Mouse (Mus musculus) megakaryocyte-erythroid progenitor cell, adult 5-6 weeks (primary cell): ENCODE results near the gene Atg9b. TPM values are rescaled to one million over a fixed set of nuclear protein-coding genes. Genes with fewer than 3 reads are reported as not detected.
"Not testable (repeated sequence)": the region's sequence is repeated elsewhere in the genome, so short reads cannot be mapped to it uniquely, and the experiment has no call there.

Experiments
- ATAC-seq: replicated peaks from 2 replicates; pipeline ENCODE4 v1.8.0; 2016; ENCODE audit warnings: mild to moderate bottlenecking, inconsistent platforms; ENCODE audit not compliant: severe bottlenecking, poor library complexity, low FRiP score, low TSS enrichment
- total RNA-seq, 2 experiments: library from RNA; stranded (forward) in 1 of 2; stranded (reverse) in 1 of 2; fragments of 200-1000, 215-1000 nt in 1 of 2; fragments of >200 nt in 1 of 2; fragmentation: Nextera tagmentation in 1 of 2; gene quantifications; 2 replicates each; pipeline ENCODE4 v1.2.3; 2014 to 2017

Atg9b gene
- total RNA-seq, 2 experiments from 2014 or later, result 5.2 to 7.3 TPM

DNA sequence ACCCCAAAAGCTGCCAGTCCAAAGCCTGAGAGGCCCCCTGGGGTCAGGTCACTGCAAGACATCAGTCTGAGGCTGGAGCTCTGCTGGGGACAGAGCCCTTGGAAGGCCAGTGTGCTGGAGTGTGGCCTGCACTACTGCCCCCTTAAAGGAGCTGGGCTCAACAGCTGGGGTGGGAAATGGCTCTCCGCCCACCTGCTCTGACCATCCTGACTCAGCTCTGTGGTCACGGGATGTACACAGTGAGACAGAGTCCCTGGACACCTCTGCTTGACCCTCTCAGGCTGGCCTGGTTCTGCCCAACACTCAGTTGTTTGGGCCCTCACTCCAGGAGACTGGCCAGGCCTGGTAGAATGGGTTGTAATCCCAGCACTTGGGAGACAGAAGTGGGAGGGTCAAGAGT, 17.5 kb upstream of the Atg9b start:
- no peak for ATAC-seq

DNA sequence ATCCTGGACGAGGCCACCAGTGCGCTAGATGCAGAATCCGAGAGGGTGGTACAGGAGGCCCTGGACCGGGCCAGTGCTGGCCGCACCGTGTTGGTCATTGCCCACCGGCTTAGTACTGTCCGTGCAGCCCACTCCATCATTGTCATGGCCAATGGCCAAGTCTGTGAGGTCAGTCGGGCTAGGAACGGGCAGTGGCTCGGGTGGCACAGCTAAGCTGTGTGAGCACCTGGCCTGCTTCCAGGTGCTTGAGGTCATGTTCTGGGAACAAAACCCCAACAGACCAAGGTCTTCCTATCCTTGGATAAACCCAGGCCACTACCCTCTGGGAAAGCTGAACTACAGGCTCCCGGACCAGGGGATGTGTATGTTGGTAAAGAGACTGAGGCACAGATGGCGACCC, 16.7 kb upstream of the Atg9b start:
- ATAC-seq, result no peak

DNA sequence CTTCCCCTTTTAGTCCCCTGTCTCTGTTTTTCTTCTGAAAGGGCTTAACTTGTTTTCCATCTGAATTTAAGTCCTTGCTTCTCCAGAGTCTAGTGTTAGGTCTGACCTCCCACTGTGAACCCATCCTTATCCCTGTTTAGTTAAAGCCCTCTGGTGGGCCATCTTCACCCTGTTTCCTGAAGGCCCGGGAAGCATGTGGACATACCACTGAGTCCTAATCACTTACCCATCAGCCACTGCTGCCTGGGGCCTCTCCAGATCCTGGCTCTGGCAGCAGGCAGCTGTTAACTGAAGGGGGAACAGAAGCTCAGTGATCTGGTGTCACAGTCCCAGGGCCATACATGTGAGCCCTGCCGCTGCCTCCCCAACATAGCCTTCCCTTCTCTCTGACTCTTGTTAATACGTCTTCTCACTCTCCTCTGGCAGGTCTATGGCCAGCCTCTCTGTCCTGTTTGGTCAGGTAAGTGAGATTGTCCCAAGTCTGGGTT, 13.5 kb upstream of the Atg9b start:
- ATAC-seq, result no peak

DNA sequence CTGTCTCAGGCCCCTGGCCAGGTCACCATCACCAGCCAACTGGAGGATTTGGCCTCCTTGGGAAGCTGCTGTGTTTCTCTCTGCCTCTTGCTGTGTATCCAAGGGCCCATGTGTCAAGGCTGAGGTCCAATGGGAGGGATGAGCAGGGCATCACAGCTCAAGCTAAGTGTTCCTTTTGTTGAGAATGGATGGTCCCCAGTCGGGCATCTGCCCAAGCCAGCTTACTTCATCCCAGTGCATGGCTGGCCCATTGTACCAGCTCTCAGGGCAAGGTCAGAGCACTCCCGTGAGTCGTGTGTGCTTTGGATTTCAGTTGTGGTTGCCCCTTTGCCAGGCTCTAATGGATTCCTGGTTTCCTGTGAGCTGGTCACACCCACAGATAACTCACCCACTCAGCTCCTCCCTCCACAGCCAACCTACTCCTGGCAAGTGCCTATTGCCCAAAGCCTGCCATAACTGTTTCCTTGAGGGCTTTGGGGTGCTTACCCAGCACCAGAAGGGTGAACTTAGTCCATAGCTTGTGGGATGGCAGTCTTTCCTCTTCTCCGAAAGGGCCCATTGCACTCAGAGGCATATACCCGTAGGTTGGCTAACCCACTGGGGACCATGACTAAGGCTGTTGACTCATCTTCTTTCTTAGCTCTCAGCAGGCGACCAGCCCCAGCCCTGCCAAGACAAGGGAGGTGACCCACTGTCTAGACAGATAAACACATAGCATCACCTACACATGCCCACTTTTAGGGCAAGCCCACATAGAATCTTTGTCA, 12.8 kb upstream of the Atg9b start:
- ATAC-seq, result peak; percentile 31

DNA sequence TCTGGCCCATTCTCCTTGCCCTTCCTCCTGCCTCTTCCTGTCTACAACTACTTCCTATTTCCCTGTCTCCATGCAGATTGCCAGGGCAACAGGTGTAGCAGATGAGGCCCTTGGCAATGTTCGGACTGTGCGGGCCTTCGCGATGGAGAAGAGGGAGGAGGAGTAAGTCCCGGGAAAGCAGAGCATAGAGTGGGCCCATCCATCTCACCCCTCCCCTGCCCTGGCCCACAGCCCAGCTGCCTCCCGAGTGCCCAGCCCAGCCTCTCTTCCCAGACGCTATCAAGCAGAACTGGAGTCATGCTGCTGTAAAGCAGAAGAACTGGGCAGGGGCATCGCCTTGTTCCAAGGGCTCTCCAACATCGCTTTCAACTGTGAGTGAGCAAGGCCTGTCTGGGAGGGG, 10.0 kb upstream of the Atg9b start:
- no peak for ATAC-seq

DNA sequence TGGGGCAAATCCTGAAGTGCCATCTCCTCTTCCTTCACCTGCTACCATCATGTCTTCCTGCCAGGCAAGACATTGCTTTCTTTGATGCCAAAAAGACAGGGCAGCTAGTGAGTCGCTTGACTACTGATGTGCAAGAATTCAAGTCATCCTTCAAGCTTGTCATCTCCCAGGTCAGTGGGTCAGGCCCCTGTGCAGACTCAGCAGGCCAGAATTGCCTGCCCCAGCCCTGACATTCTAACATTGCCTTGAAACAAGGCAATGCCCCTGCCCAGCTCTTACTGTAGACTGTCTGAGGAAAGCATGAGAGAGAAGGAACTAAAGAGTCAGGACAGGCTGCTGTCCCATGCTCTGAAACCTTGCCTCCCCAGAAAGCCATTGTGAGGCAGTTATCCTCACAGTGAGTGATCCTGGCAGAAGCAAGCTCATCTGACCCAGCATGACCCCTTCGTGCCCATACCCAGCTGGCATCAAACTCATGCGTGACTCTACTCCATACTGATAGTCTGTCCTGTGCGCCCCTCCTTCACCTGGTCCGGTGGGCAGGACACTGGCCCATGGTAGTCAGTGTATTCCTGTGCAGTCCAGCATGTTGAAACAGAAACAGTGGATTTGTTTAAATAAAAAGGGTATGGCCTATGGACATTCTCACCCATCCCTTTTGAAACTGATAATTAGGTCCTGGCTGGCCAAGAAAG, 9.1 kb upstream of the Atg9b start:
- no peak for ATAC-seq

DNA sequence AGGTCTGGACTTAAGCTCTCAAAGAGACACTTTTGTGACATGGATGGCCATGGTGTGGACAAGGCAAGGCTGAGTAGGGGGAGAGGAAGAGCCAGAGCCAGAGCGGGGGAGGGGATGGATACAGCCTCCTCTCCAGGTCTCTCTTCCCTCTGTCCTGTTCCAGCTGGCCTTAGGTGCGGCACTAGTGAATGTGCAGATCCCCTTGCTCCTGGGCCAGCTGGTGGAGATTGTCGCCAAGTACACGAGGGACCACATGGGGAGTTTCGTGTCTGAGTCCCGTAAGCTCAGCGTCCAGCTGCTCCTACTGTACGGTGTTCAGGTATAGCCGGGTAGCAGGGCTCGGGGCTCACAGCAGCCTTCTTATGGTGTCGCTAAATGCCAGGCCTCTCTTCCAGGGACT, 8.4 kb upstream of the Atg9b start:
- no peak for ATAC-seq

DNA sequence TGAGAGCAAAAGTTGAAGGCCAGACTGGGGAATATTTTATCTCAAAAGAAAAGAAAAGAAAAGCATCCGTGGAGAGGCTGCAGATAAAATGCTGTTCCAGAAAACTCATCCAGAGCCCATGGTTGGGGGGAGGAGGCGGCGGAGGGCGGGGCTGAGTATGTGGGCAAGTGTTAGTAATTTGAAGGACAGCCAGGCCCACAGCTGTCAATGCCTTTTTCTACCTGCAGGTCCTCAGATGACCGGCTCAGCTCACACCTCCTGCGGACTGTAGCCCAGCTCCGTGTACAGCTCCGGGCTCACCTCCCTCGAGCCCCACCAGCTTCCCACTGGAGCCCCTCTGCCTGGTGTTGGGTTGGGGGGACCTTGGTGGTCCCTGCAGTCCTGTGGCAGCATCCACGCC, 7.7 kb upstream of the Atg9b start:
- no peak for ATAC-seq

DNA sequence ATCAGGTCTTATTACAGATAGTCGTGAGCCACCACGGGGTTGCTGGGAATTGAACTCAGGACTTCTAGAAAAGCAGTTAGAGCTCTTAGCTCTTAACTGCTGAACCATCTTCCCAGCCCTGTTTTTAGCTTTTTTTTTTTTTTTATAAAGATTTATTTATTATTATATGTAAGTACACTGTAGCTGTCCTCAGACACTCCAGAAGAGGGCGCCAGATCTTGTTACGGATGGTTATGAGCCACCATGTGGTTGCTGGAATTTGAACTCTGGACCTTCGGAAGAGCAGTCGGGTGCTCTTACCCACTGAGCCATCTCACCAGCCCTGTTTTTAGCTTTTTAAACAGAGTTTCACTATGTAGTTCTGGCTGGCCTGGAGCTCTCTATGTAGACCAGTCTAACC, 4.3 kb upstream of the Atg9b start:
- ATAC-seq, result not testable (repeated sequence)

DNA sequence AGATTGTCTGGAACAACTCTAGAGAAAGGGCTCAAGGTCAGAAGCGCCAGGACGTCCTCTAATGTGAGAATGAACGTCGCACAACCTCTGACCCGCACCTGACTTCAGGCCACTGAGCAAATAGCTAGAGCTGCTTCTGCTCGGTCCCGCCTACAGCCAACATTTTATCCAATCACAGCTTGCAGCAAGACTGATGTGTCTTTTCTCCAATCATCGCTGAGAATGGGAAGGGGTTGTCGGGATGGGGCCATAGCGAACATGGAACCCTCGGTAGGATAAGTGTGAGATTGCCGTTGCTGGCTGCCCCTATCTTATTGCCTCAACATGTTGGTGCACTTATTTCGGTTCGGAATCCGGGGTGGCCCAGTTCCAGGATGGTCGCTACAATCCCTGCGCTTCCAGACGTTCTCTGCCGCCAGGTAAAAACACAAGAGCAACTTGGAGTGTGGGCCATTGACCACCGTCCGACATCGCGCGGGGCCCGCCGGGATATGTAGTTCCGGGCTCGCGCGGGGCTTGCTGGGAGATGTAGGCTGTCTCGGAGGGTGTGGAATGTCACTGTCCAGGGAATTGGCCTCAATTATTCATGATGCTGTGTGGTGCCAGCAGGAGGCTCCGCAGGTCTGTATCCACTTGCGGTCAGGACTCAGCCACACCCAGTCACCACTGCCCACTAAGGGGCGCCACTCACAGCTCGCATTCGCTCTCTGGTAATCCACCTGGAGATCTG, 2.4 kb upstream of the Atg9b start:
- ATAC-seq, result peak; percentile 91

DNA sequence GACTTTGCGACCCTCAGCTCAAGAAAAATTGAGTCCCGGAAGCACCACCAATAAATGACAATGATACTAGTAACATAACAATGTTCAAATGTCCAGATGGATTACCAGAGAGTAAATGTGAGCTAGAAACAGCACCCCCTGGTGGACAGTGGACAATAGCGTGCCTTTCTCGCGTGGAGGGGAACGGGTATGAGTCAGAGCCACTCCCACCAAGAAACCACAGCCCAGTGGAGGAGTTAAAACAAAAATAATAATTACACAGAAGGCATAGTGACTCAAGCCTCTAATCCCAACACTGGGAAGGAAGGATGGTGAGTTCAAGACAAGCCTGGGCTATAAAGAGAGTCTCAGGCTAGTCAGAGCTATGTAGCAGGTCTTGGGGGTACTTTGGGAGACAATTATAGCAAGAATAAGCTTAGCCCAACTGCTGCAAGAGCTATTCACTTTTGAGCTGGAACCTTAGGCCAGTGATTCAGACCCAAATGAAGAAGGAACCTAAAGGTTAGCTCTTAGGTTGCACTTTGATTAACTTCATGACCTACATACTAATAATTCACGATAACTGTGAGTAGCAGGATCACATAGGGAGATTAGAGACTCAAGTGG, 1.6 kb upstream of the Atg9b start, which contains the start of gene Abcb8:
Gene Abcb8, plus strand, starts transcription at position 272 of the 606 bp plus-strand sequence.
- peak; percentile 64 for ATAC-seq

DNA sequence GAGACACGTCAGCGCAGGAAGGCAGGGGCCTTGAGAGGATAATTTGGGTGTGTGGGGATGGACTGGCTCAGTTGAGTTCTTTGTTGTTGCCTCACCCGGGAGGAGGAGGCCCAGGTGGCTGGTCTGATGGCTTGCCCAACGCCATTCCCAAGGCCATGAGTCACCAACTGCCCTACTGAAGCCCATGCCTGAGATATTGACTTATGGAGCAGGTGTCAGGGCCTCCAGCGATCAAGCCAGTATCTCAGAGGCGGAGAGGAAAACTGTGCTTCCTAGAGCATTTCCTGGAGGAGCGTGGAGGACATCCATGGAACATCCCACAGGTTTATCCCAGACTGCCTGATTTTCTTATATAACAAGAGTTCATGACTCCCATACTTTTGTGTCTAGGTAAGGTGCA, 781 bp upstream of the Atg9b start:
- no peak for ATAC-seq

DNA sequence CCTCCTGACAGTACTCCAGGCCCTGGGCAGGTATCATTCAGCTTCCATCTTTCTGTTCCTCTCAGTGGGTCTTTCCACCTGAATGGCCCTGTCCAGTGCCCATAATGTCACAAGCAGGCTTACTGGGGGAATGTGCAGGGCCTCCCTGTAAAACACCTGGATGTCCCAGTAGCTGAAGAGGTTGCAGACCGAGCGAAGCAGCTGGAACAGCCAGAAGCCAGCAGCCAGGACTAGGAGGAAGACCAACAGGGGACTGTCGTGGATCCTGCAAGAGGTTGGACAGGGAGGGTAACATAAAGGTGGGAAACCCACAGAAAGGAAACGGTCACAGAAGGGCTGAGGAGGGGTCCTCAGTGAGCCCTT, 2.3 kb downstream of the Atg9b start:
- ATAC-seq, result no peak

DNA sequence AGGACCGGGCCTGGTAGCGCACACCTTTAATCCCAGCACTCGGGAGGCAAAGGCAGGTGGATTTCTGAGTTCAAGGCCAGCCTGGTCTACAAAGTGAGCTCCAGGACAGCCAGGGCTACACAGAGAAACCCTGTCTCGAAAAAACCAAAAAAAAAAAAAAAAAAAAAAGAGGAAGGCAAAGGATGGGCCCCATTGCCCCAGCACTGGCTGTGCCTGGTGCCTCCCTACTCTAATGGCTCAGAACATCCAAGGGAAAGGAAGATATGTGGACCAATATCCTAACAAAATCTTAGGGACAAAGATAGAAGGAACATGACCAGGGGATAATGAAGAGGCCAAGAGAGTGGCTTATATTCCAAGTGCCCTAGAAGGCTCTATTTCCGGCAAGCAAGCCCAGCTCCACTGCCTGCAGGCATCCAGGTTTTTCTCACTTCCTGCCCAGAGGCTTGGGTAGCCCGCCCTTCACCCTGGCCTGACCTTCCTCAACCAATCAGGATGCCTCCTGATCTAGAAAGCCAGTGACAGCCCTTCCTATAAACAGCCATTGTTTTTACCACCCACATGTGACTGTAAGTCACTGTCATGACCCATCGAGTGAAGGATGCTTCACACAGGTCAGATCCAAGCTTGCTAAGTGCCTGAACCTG, 2.8 kb downstream of the Atg9b start:
- peak; percentile 24 for ATAC-seq

DNA sequence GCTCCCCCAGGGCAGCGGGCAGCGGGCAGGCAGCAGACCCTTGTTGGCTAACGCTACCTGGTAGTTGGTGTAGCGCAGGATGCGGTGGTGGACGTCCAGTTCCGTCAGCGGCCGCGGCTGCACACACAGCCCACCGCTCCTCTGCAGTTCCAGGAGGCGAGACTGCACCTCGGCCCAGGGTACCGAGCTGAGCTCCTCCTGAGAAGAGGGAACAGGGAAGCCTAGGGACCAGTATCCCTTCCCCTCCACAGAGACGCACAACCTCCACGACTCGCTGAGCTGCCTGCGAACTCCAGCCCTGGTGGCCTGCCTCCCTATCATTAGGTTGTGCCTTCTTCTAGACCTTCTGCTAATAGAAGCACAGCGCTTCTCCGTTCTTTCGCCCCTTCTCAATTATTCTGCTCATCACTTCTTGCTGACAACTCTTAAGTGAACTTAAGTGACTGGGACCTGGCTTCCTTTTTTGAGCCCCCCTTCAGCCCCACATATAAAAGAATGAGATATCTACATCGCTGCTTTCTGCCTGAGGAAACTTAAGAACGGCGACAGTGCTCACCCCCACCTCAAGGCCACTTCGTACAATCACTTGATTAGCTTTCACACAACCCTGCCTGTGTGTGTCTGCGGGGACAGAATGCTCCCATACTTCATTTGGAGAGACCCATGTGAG, 3.6 kb downstream of the Atg9b start:
- ATAC-seq, result no peak

DNA sequence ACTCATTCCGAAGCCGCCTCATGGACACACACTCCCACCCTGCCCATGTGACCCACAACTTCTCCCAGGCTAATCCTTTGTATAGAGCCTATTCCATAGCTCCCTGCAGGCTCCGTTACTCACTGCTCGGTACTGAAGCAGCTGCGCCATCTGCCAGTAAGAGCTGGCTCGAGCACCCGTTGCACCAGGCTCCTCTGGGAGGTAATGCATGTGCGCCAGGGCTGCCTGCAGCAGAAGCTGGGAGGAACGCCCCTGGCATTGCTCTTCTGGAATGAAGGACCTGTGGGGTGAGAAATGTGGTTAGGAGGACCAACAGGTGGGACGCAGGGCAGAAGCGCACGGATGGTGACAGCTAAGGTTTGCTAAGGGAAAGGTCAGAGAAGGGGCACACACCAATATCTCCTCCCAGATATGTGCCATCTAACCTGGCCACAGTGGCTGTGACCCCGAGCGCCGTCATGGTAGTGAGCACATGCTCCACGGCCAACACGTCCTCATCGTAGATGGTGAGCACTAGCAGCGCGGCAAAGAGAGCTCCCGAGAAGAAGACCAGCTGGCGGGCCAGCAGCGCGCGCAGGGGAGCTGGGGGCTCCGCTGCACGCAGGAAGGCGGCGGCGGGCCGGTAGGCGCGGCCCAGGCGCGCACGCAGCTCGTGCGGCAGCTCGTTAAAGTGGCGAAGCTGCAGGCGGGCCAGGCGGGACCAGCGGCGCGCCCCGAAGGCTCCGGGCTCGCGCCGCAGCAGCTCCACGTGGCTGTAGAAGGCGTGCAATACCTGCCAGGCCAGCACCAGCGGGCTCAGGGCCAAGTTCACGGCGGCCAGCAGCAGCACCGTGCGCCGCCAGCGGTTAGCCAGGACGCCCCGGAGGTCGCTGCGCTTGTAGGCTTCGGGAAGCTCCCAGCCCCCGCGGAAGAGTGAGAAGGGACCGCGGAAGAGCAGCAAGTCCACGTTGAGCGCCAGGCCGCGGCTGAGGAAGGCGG, 4.4 kb downstream of the Atg9b start:
- 0 out of 2 replicates have a peak, but pooled peaks have one; percentile 18 for ATAC-seq

DNA sequence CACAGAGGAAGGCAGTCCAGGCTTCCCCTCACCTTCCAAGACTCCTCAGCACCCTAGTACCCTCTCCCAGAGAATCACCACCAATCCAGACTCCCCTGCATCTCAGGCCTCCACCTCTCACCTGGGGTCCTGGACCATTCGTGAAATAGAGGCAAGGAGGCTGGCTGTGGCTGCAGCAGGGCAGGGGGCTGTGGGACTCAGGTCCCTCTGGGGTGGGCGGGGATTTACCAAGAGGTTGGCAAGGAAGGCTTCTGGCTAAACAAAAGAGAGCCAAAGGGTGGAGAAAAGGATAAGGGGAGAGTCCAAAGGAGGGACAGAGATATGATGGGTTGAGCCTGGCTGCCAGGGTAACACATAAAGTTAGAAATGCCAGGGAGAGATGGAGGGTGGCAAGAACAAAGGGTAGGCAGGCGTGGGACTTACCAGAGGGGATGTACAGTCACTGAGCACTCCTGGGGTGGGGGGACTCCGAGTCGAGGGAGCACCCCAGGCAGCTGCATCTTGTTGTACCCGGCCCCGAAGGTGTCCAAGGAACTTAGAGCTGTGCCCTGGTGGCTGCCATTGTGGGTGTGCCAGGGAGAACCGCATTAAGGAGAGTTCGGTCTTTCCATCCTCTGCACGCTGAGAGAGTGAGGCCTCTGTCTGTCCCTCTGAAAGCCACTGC, 5.9 kb downstream of the Atg9b start:
- ATAC-seq, result no peak
